Mouse (Mus musculus) bone marrow, adult 2 months (tissue): ENCODE data around the gene Wiz. TPM values are rescaled to one million over a fixed set of nuclear protein-coding genes. Genes with fewer than 3 reads are reported as not detected.

ENCODE experiments used
- H3K27ac ChIP-seq: fragments of 200-500 bp; 2 replicates; pipeline ENCODE4 v1.5.1; 2012; ENCODE audit warnings: low read depth, mild to moderate bottlenecking, control low read depth, inconsistent platforms, low read length; ENCODE audit not compliant: control insufficient read depth, poor library complexity, insufficient read depth
- H3K4me1 ChIP-seq: fragments of 200-500 bp; 2 replicates; pipeline ENCODE4 v1.6.1; 2011; ENCODE audit warnings: low read length; ENCODE audit not compliant: control insufficient read depth, insufficient read depth
- H3K4me3 ChIP-seq: fragments of 200-500 bp; replicated peaks from 2 replicates; pipeline ENCODE3; 2011; ENCODE audit warnings: mild to moderate bottlenecking, low read depth, low read length, control low read depth; ENCODE audit not compliant: control insufficient read depth
- CTCF ChIP-seq: fragments of 200-500 bp; IDR thresholded peaks from 2 replicates; pipeline ENCODE4 v1.5.1; 2011; ENCODE audit warnings: low read length, control low read depth; ENCODE audit not compliant: control insufficient read depth, insufficient read depth
- POLR2A ChIP-seq: fragments of 200-500 bp; IDR thresholded peaks from 2 replicates; pipeline ENCODE4 v1.6.1; 2011; ENCODE audit warnings: low read depth, mild to moderate bottlenecking, control low read depth, low read length, borderline replicate concordance; ENCODE audit not compliant: control insufficient read depth
- WGBS: fragments of 180-500 bp; shearing (Covaris S2); methylation state at CpG from one replicate; pipeline ENCODE4 v1.1.7; 2018; 5-methylcytosine and 5-hydroxymethylcytosine counted together
- polyA plus RNA-seq: library from polyadenylated mRNA; stranded (reverse); fragments of >200 nt; gene quantifications from 2 replicates; pipeline ENCODE4 v1.2.4, GENCODE M21; 2011; ENCODE audit warnings: low replicate concordance; ENCODE audit not compliant: missing spikeins, insufficient read depth, insufficient read length

Gene Wiz
- polyA plus RNA-seq, 1 experiment = 15.5 TPM

- TF ChIP-seq POLR2A = no peak
- Histone ChIP-seq H3K27ac (no peak overlapping the region), H3K4me3 (no peak overlapping the region), H3K4me1 (no peaks in the 10 kb centered on the region; the same call in 1 of the 2 replicates)
- whole genome bisulfite sequencing = 80% methylated on average over 3 of the region's 3 CpGs
These were observed 71.5 kb downstream of the Wiz start for GRCm38 (mm10) chr17:32317708-32318107.

GRCm38 (mm10) chr17:32317032-32317431, 72.2 kb downstream of the Wiz start:
- Histone ChIP-seq H3K4me3 (no peak overlapping the region), H3K27ac (no peak overlapping the region), H3K4me1 (no peaks in the 10 kb centered on the region; the same call in 1 of the 2 replicates)
- TF ChIP-seq POLR2A = no peak
- TF ChIP-seq CTCF = no peak
- 94% methylated on average over 8 of the region's 8 CpGs for WGBS

- TF ChIP-seq CTCF (no peak), POLR2A (no peak)
- H3K4me3 ChIP-seq = no peak overlapping the region
- no peaks in the 10 kb centered on the region; the same call in 1 of the 2 replicates for H3K4me1 ChIP-seq
- H3K27ac ChIP-seq = no peak overlapping the region
- WGBS = 92% methylated on average over 5 of the region's 5 CpGs
These were observed 73.7 kb downstream of the Wiz start for GRCm38 (mm10) chr17:32315560-32315959.

DNA sequence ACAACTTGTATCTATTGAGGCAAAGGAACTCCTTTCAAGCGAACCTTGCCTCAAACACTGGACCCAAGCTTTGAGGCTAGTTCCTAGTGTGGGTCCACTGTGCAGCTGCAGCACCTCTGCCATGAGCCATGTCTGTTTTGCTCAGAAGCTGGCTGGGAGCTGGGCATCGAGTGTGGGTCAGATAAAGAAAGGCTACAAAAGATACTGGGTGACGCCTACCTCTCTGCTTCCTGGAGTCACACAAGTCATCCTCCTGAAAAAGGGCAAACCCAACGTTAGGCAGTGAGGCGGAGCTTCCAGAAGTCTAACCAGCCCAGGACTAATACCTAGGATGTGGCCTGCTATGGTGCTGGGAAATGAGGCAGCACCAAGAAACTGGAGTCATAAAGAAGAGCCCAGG, 75.3 kb downstream of the Wiz start:
- Histone ChIP-seq H3K27ac (no peak overlapping the region), H3K4me1 (no peaks in the 10 kb centered on the region), H3K4me3 (no peak overlapping the region)
- TF ChIP-seq CTCF = no peak
- no peak for TF ChIP-seq POLR2A
- 64% methylated on average over 5 of the region's 5 CpGs for WGBS

DNA sequence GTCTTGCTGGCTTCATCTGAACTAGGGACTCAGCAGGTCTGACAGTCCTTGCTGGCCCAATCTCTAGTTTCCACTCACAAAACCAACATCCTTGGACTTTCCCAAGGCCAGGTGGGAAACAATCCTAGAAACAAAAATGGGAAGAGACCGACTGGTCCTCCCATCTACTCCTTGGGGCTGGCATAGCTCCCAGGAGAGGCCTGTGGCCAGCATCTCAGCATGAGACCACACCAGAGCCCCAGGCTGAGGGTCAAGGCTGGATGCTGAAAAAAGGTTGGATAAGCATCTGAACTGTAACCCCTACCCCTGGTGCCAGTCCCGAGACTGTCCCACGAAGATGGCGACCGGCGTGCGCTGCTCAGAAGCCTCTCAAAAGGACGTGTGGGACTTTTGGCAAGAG, 76.4 kb downstream of the Wiz start:
- Histone ChIP-seq H3K4me1 (no peaks in the 10 kb centered on the region), H3K4me3 (no peak overlapping the region), H3K27ac (no peak overlapping the region)
- WGBS = 93% methylated on average over 8 of the region's 8 CpGs
- TF ChIP-seq POLR2A (no peak), CTCF (no peak)

GRCm38 (mm10) chr17:32307963-32308362, 81.3 kb downstream of the Wiz start:
- Histone ChIP-seq H3K27ac (no peak overlapping the region), H3K4me3 (no peak overlapping the region), H3K4me1 (no peaks in the 10 kb centered on the region)
- 56% methylated on average over 4 of the region's 4 CpGs for WGBS
- TF ChIP-seq CTCF = no peak
- no peak for TF ChIP-seq POLR2A

Other genes with a start within 250 kb of the Wiz start
- gene Notch3, start 222.6 kb downstream of the Wiz start, polyA plus RNA-seq = 3.7 and 7.2 TPM in 2 replicates
- gene Ephx3, start 199.9 kb downstream of the Wiz start, polyA plus RNA-seq = 0.93 TPM in 1 of 2 replicates, not detected in the other
- gene Brd4, start 104.7 kb downstream of the Wiz start, polyA plus RNA-seq = 43.6 and 129 TPM in 2 replicates
- 76.5 and 113 TPM in 2 replicates for gene Akap8, start 68.2 kb downstream of the Wiz start, polyA plus RNA-seq
- gene Akap8l, start 38.8 kb downstream of the Wiz start, polyA plus RNA-seq = 141 and 225 TPM in 2 replicates
- gene Rasal3, start 14.1 kb upstream of the Wiz start, polyA plus RNA-seq = 20.7 and 58.8 TPM in 2 replicates
- gene Pglyrp2, start 34.7 kb upstream of the Wiz start, polyA plus RNA-seq = 0.95 and 3.4 TPM in 2 replicates
- gene Cyp4f39, start 63.3 kb upstream of the Wiz start, polyA plus RNA-seq = 0.88 and 0.95 TPM in 2 replicates
- gene Cyp4f17, start 116.6 kb upstream of the Wiz start, polyA plus RNA-seq = 2.1 and 3.3 TPM in 2 replicates
- 3.4 and 10.1 TPM in 2 replicates for gene Cyp4f16, start 147.1 kb upstream of the Wiz start, polyA plus RNA-seq
- gene Cyp4f37, start 231.9 kb upstream of the Wiz start, polyA plus RNA-seq = not detected in 2 replicates